Mouse (Mus musculus) kidney, adult 8-10 months (tissue): ENCODE data around the gene Sgsm2.
A peak's percentile ranks its signal among the peaks of the same experiment; 100 is the strongest.

Experiments used
- DNase-seq, 2 experiments: peaks; one replicate each; pipeline ENCODE4 v3.0.0; 2022

Sgsm2 gene

DNA sequence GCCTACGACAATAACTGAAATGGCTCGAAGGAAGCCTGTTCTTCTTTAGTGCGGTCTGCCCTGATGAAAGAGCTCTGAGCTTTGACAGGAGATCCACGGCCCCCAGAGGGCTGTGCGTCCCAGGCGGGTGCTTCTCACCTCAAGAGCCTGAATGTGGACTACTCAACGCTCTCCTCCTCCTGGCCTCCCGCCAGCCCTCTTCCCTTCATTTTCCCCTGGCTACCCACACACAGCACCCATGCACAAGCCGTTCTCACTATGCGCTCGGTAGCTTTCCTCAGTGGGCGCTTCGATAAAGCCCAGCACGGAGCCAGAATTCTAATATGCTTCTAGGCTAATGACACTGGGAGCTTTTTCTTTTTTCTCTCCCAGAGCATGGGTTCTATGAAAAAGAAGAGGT, 14.9 kb downstream of the Sgsm2 start:
- no peak for DNase-seq

DNA sequence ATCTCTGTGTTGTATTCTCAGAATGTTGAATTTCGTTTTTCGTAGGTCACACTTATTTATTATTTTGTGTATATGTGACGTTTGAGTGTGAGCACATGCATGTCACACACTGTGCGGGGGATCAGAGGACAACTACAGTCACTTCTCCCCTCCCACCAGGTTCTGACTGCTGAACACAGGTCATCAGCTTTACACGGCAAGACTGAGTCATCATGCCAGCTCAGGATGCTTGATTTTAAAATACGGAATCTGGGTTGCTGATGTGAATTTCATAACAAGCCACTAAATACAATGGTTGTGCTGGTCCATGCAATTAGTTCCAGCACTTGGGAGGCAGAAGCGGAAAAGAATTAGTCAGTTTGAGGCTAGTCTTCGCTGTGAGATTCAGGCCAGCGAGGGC, 15.9 kb downstream of the Sgsm2 start:
- DNase-seq: no peak

- DNase-seq: peak in 1 of 2 experiments; percentile 36
These were observed 20.1 kb downstream of the Sgsm2 start for GRCm38 (mm10) chr11:74876801-74877200.

DNA sequence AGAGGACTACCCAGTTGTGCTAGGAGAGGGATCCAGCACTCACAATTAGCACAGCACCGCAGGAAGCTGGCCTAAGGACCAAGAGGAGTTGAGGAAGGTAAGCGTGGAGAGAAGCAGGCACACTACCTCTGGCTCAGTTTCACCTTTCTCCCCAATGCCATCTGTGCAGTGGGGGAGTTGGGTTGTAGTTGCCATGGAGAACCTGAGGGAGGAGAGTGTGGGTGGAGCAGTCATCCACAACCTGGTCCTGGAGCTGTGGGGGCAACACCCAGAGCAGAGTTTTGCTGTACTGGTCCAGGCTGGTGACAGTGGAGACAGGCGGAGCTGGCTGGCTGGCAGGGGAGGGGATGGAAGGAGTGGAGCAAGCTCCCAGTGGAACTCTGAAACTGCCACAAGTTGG, 22.2 kb downstream of the Sgsm2 start:
- no peak for DNase-seq

GRCm38 (mm10) chr11:74870991-74871622, 25.8 kb downstream of the Sgsm2 start:
- no peak for DNase-seq

GRCm38 (mm10) chr11:74870544-74870943, 26.3 kb downstream of the Sgsm2 start:
- no peak for DNase-seq

DNA sequence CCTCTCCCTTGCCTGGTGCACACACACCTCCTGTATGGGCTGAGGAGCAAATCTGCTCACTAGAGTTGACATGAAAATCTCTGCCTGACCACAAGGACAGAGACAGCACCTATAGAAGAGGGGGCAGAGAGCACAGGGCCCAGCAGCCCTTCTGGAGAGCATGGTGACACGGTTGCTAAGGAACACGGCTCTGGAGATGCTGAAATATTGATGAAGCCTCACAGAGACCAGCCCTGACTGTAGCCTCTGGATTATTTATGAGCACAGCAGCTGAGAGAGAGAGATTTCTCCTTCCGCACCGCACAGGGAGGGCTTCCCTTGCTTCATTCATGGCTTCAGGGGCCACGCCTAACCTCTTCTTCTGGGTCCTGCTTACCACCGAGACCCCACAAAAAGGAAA, 27.3 kb downstream of the Sgsm2 start:
- DNase-seq: no peak

DNA sequence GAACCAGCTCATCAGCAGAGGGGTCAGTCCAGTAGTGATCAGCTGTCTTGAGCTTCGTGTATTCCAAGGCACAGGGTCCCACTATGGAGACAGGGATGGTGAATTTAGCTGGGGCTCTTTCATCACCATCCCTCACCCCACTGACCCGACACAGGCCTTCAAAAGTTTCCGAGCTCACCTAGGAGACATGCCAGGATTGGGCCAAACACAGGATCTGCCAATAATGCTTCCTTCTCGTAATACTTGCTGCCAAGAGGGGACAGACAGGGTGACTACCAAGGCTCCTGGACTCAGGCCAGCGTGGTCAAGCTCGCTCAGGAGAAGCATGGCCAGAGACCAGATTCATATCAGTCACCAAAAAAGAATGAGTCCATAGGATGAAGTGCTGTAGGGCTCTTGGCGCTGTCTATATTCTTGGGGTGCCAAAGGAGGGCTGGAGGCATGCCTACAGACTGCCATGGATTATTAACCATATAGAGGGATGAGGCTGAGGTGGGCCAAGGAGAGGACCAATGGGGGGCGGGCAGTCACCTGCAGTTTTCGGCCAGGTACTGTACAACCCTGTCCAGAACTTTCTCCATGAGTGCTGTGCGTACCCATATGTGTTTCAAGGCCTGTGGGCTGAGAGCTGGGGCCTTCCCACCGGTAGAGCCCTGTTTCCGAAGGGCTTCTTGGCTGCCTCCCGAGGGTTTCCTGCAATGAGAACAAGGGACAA, 28.7 kb downstream of the Sgsm2 start:
- DNase-seq: no peak

DNA sequence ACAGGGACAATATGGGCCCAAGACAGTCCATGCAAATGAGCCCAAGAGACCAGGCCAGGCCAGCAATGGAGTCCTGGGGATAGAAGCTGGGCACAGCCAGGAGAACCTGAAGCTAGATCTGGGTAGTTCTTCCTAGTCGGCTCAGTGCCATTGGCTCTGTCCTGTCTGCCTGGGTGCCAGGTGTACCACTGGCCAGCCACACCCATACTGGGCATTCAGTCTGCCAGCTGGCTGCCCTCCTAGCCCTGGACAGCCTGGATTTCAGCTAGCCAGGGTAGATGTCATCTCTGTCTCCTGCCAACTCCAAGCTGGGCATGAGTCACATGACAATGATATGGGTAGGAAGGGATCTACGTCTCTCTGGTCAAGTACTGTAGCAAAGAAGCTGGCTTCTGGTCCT, 29.7 kb downstream of the Sgsm2 start:
- peak; percentile 79 to 85 for DNase-seq

GRCm38 (mm10) chr11:74866640-74867039, 30.2 kb downstream of the Sgsm2 start:
- DNase-seq: no peak

- DNase-seq: no peak
These were observed 31.6 kb downstream of the Sgsm2 start for GRCm38 (mm10) chr11:74865252-74865651.

DNA sequence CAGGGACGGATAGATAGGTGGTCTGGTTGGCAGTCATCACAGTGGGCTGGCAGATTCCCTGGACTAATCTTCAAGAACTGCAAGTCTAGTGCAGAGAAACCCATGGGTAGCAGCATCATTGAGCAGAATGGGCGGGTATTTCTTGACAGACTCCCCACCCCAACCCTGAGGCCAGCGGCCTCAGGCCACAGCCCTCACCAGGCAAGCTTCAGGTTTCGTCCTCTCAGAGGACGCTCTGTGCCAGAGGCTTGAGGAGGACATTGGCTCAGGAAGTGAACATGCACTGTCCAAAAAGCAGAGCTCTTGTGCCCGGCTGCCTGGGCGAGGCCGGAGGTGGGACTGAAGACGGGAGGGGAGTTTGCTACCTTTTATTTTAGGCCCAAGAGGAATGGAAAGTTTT, 32.4 kb downstream of the Sgsm2 start:
- DNase-seq: no peak

DNA sequence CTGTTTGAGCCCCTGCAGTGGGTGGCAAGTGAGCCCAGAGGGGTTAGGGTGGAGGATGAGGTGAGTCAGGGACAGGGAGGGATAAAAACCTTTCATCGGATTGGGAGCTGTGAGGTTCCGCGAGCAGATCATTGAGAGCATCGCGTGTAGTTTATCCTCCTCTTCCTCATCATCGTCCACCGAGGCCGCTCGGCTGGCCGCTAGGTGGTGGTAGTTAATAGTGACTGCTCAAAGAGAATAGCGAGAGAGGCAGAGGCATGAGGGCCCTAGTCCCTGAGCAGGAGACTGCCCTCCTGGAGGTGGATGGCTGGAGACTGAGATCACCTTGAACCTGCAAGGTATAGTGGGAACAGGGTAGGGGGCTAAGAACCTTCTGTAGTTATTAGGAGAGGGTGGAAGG, 33.4 kb downstream of the Sgsm2 start:
- DNase-seq: no peak

GRCm38 (mm10) chr11:74862129-74862528, 34.7 kb downstream of the Sgsm2 start:
- DNase-seq: no peak

DNA sequence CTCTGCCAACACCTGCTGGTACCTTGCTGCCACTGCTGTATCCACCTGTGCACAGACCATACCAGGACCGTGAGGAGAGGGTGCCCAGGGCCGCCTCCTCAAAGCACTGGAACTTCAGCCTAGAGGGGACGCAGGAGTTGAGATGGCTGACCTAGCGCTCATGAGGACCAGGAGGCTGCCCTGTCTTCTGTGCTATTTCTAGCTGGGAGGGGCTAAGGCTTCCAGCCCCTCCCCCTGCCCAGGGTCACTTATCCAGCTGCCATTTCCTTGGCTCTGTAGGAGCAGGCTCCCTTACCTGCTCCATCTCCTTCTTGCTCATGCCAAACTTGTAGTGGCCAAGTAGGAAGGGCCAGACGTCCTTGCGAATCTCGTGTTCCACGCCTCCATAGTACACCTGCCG, 39.1 kb downstream of the Sgsm2 start:
- DNase-seq: no peak

- DNase-seq: peak; percentile 78 to 82
These were observed 45.7 kb downstream of the Sgsm2 start for GRCm38 (mm10) chr11:74850998-74851661.

- peak; percentile 88 to 90 for DNase-seq
These were observed 48.8 kb downstream of the Sgsm2 start for GRCm38 (mm10) chr11:74847919-74848521.

- DNase-seq: no peak
These were observed 51.1 kb downstream of the Sgsm2 start for GRCm38 (mm10) chr11:74845784-74846183.

GRCm38 (mm10) chr11:74843761-74844160, 53.1 kb downstream of the Sgsm2 start:
- DNase-seq: no peak

DNA sequence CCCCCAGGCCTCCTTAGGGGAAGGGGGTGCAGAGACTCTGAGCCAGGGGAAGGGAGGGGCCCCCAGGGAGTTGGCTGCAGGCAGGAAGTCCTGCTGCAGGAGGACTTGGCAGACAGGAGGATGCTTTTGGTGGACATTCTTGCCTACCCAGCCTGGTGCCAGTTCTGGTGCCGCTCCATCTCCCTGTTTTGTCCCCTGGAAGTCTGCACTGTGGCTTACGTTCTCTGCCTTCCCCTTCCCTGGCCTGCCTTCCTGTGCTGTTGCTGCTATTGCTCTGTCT, 53.5 kb downstream of the Sgsm2 start:
- no peak for DNase-seq

GRCm38 (mm10) chr11:74842656-74843434, 54.0 kb downstream of the Sgsm2 start:
- DNase-seq: no peak

- no peak for DNase-seq
These were observed 54.8 kb downstream of the Sgsm2 start for GRCm38 (mm10) chr11:74842045-74842444.

DNA sequence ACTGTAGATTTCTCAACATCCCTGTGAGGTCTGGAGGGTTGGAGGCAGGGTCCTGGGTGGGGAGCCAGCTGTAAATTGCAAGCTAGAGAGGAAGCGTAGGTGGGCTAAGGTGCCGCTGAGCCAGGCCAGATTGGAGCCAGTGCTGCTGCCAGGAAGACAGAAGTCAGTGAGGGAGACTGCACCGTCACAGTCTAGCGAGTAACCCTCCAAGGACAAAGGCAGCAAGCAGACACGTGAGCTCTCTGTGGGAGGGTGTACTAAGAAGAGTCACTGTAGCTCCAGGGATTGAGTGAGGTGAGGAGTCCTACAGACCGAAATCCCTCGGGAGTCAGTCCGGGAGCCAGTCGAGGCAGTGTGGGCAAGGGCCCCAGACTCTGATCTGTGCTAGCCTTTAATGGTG, 55.5 kb downstream of the Sgsm2 start:
- peak; percentile 85 to 90 for DNase-seq
